Mouse (Mus musculus): ENCODE data around the gene Ppp1cc.

- TF ChIP-seq CTCF (IDR thresholded peaks at IDR 0.05; ENCODE audit: low read depth): no peak
- TF ChIP-seq EP300 (optimal IDR thresholded peaks at IDR 0.05): no peak
Observed at GRCm38 (mm10) chr5:122190465-122190864, 32.4 kb downstream of the Ppp1cc start.
